Mouse (Mus musculus) embryo, embryonic 9.5 days (tissue): ENCODE results near the gene Spindoc.
"Not testable (repeated sequence)": the region's sequence is repeated elsewhere in the genome, so short reads cannot be mapped to it uniquely, and the experiment has no call there.

Source experiments
- DNase-seq: peaks from one replicate; pipeline ENCODE4 v3.0.0-alpha.2; 2017; ENCODE audit errors: extremely low spot score

Gene Spindoc

GRCm38 (mm10) chr19:7400635-7401034, 17.8 kb upstream of the Spindoc start:
- DNase-seq, result no peak

DNA sequence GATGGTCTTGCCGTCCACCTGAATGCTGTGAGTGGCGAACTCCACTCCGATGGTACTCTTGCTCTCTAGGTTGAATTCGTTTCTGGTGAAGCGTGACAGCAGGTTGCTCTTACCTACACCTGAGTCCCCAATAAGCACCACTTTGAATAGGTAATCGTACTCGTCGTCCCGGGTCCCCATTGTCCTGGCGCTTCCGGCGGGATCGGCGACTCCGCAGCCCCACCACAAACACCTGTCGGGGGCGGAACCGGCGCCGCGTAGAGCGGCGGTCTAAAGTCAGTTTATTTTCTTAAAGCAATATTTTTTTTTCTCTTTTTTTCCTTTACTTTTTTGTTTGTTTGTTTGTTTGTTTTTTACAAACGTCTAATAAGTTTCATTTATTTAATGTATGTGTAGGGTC, 16.1 kb upstream of the Spindoc start:
- not testable (repeated sequence) for DNase-seq

- not testable (repeated sequence) for DNase-seq
Measured at GRCm38 (mm10) chr19:7396867-7397826, 14.4 kb upstream of the Spindoc start.

GRCm38 (mm10) chr19:7388488-7388887, 5.7 kb upstream of the Spindoc start:
- DNase-seq, result no peak

DNA sequence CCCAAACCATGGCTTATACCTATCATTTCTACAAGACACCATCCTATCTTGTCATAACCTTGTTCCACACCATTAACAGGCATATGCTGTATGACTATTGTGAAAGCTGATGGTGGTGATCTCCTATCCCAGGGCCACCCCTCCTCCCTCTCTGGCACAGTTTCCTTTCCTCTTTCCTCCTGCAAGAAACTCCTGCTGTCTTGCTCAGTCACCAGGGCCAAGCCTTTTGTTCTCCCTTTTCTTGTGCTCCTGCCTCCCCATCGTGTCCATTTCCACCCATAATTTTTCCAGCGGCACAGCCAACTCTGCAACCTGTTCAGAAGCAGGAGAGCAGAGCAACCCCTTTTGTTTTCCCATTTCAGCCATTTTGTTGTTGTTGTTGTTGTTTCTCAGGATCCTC, 3.2 kb upstream of the Spindoc start:
- no peak for DNase-seq

- peak; percentile 85 for DNase-seq
Measured at GRCm38 (mm10) chr19:7382248-7382902, 419 bp downstream of the Spindoc start.

DNA sequence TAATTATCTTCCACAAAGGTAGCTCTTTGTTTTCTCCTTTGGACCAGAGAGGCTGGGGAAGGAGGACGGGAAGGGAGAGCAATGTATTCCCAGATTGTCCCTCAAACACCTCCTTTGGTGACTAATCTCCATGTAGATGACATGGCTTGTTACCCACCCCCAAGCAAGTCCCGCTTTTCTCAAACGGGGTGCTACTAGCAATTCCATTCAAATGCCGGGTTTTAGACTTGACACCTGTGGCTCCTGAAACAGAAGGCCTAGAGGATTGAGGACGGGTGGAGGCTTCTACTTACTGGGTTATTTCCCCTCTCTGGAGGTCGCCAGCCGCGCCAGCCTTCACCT, 917 bp downstream of the Spindoc start:
- DNase-seq, result no peak

DNA sequence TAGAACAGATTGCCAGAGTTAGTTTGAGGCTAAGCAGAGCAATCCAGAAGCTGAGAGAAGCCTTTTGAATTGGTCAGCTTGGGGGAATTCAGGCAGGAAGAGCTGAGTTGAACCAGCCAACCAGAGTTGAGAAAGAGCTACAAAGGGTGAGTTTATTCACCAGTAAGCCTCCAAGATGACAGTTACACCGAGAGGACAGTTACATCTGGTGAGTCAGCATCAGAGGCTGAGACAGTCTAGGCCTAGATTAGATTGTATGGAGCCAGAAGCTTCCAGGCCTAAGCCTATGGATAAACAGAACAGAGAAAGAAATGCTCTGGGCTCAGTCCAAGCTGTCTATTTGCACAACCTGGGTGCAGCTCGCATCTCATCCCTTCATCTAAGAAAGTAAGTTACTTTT, 5.2 kb downstream of the Spindoc start:
- DNase-seq, result no peak

DNA sequence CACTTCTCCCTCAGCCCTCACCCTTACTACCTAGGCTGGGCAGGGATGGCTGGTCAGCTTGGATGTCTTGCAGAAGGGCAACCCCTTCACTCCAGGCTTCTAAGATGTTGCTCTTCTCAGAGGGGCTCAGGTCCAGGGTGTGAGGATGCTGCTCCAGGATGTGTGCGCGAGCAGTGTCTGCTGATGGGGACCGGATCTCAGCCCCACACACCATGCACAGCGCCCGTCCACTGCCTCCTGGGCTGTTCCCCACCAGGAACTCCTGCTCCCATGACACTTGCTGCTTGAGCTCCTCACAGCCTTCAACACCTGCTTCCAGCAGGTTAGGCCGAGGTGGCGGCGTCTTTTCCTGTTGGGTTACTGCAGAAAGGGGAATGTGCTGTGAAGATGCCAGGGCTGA, 8.3 kb downstream of the Spindoc start:
- DNase-seq, result no peak

DNA sequence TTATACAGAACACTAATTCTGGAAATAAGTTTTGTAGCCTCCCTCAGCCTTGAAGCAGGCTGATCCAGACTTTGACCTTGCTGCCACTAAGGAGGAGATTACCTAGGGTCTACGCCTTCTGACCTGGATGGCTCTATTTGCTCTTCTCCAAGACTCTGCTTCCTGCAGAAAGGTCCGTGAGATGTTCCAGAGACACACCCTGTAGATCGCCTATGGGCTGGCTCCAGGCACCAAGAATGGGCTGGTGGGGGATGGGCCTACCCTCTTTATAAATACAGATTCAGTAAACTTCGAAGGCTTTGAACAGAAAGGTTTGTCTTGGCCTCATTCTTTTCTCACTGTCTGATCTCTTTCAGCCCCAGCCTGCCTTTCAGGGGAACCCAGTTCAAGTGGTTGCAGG, 13.3 kb downstream of the Spindoc start:
- DNase-seq, result not testable (repeated sequence)

DNA sequence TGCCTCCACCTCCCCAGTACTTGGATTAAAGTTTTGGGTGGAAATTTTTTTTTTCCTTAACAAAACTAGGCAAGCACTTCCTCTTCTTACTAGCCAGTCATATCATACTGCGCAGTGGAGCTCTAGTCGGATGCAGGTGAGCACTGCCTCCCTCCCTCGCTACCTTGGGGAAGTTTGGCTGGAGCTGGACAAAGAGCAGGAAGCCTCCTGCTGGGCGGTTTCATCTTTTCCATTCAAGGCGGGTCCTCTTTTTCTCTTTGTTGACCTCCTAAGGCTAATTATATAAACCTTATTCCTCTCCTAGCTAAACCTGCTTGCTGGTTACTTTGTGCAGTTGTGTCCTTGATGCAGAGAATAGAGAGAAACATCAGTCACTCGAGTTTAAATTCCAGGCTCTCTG, 29.2 kb downstream of the Spindoc start:
- no peak for DNase-seq

GRCm38 (mm10) chr19:7352809-7353495, 29.8 kb downstream of the Spindoc start:
- no peak for DNase-seq

DNA sequence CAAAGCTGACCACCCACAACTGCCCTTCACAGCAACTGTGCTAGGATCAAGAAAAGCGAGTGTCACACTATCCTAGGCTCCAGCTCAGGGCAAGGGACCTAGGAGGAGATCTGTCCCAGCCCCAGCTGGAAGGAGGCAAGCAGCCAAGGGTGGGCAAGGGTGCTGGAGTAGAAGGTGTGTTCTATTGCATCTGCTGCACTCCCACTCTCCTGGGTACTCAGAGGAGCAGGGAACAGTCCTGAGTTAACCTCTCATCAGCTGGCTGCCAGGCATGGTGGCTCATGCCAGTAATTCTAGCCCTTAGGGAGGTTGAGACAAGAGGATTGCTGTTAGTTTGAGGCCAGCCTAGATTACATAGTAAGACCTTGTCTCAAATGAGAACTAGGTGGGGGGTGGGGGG, 32.8 kb downstream of the Spindoc start:
- no peak for DNase-seq

GRCm38 (mm10) chr19:7345235-7345755, 37.5 kb downstream of the Spindoc start:
- peak; percentile 77 for DNase-seq

DNA sequence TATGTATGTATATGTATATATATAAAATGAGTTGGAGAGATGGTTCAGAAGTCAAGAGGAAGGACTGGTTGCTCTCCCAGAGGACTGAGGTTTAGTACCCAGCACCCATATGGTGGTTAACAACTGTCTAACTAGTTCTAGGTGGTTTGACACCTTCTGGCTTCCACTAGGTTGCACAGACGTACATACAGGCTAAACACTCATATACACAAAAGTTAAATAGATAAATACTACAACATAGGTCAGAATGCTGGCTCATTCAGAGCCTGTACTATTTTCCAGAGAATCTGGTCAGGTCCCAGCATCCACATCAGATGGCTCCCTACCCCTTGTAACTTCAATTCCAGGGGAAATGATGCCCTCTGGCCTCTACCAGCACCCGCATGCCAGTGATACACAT, 40.1 kb downstream of the Spindoc start:
- DNase-seq, result no peak

- DNase-seq, result peak; percentile 98
Measured at GRCm38 (mm10) chr19:7341512-7342397, 41.0 kb downstream of the Spindoc start, which contains the start of gene Mark2. Gene Mark2 (minus strand): TSS chr19:7341860.

- no peak for DNase-seq
Measured at GRCm38 (mm10) chr19:7340780-7341475, 41.9 kb downstream of the Spindoc start.

- no peak for DNase-seq
Measured at GRCm38 (mm10) chr19:7340371-7340779, 42.4 kb downstream of the Spindoc start.

DNA sequence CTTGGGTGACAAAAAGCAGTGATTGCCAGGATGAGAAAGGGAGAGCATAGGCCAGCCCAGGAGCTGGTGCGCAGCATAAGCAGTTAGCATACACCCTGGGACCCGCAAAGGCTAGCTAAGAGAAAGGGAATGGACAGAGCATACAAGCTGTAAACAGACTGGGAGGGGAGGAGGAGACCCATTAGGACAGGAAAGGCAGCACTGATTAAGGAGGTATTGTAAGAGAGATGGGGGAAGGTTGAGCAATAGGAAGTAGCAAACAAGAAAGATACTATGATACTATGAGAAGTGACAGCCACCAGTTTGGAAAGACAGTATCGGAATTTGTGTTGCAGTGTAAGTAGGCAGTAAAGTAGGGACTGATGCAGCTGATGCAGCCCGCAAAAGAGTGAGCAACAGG, 42.9 kb downstream of the Spindoc start:
- DNase-seq, result no peak

GRCm38 (mm10) chr19:7339026-7339425, 43.8 kb downstream of the Spindoc start:
- DNase-seq, result no peak
